Mouse (Mus musculus) megakaryocyte, embryonic 14.5 days (primary cell): ENCODE measurements around the gene Dusp1. TPM values are rescaled to one million over a fixed set of nuclear protein-coding genes. Genes with fewer than 3 reads are reported as not detected.

Experiments used
- H3K27me3 ChIP-seq: replicated peaks from 2 replicates; pipeline ENCODE3; 2012; ENCODE audit warnings: inconsistent platforms
- H3K36me3 ChIP-seq: replicated peaks from 2 replicates; pipeline ENCODE3; 2012; ENCODE audit warnings: low read length, inconsistent platforms, mixed read lengths
- H3K4me1 ChIP-seq: 2 replicates; pipeline ENCODE4 v1.6.1; 2012; ENCODE audit warnings: inconsistent platforms
- H3K4me3 ChIP-seq: replicated peaks from 2 replicates; pipeline ENCODE3; 2012; ENCODE audit warnings: moderate library complexity, mild to moderate bottlenecking, inconsistent platforms
- H3K9me3 ChIP-seq: 2 replicates; pipeline ENCODE4 v1.6.1; 2012; ENCODE audit warnings: inconsistent platforms
- FLI1 ChIP-seq: IDR thresholded peaks from 2 replicates; pipeline ENCODE4 v1.6.1; 2012; ENCODE audit warnings: low read length, inconsistent platforms, mixed read lengths
- GATA1 ChIP-seq: IDR thresholded peaks from 3 replicates; pipeline ENCODE4 v1.6.1; 2012; ENCODE audit warnings: mixed read lengths, low read length, inconsistent platforms, borderline replicate concordance
- polyA plus RNA-seq: library from polyadenylated mRNA; stranded (reverse); fragments of >175 nt; gene quantifications from 2 replicates; pipeline ENCODE4 v1.2.3, GENCODE M21; 2012; ENCODE audit warnings: low replicate concordance; ENCODE audit not compliant: insufficient read depth

Dusp1 gene
- polyA plus RNA-seq, 1 experiment = 65.1 TPM

DNA sequence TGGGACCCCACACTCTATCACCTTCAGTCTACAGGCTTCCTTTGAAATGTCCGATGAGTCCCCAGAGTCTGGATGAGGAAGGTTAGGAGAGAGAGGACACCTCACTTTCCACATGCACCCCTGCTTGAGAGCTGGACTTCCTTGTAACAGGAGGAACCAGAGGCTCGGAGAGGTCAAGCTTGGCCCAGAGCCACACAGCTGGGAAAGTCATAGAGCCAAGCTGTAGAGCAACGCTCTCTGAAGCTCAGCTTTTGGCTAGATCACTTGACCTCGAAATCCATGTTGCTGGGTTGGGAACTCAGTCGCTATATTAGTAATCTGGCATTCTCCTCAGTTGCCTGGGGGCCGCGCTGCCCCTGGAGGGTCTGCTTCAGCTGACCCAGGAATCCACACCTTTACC is 14.9 kb upstream of the Dusp1 start:
- H3K36me3 ChIP-seq = peaks cover 67% of the 10 kb centered on the region

DNA sequence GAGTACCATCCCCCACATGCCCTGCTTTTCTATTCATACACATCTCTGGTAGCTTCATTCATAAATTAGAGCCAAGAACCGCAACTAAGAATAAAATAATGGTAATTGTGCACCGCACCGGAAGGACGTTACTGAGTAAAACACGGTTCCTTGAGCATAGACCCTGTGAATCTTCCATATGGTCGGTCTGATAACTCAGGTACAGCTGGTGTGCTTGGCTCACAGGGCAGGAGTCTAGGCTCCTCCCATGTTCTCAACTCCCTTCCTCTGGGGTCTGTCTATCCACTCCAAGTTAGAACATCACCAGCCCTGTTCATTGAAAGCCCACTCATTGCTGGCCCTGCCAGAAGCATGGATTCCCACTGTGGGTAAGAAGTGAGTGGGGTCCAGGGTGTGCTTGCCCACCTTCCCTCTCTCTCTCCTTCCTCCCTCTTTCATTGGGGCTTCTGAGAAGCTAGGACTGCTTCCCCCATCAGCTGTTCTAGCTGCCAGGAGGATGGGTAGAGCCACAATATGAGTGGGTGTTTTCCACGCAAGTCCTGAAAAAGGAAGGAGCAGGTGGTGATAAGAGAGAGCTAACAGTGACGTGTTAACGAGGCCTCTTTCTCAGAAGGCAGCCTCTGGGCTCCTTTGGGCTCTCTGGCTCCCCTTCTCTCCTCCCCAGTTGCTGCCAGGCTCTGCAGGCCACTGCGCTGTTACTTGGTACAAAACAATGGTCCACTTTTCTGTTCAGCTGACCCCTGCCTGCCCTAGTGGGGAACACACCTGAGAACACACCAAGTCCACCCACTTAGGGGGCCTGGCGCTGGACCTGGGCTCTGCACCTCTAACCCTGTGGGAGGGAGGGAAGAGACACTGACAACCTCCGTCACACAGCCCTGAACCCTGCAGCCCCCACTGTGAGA is 14.1 kb upstream of the Dusp1 start:
- Histone ChIP-seq H3K4me3 (peak overlapping the region; percentile 48), H3K36me3 (peaks cover 64% of the 10 kb centered on the region)

More for the DNA sequence above, 14.9 kb upstream of the Dusp1 start:
- Histone ChIP-seq H3K4me3 (no peak overlapping the region), H3K9me3 (peaks cover 10% of the 10 kb centered on the region), H3K27me3 (no peaks in the 10 kb centered on the region), H3K4me1 (peaks cover 86% of the 10 kb centered on the region)
- TF ChIP-seq FLI1 (no peak), GATA1 (no peak)

DNA sequence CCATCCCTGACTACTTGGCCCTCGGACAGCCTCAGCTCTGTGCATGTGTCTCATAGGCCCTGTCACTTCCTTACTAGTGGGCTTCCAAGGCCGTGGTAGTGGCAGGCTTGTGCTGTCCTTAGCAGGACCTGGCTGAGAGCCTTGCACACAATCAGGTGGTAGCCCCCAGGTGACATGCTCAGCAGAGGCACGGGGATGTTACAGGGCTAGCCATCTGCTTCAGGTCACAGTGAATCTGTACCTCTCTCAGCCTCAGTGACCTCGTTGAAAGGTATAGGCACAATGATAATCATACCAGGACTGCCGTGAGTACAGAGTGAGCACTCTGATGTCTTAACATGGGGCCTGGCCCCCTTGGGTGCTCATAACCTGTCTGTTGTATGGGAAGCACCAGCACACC is 12.8 kb upstream of the Dusp1 start:
- TF ChIP-seq GATA1 = no peak
- no peak for TF ChIP-seq FLI1
- Histone ChIP-seq H3K4me1 (peaks cover 100% of the 10 kb centered on the region), H3K4me3 (peak overlapping the region; percentile 67), H3K27me3 (no peaks in the 10 kb centered on the region), H3K9me3 (no peaks in the 10 kb centered on the region), H3K36me3 (peaks cover 62% of the 10 kb centered on the region)

More for the DNA sequence above, 14.1 kb upstream of the Dusp1 start:
- Histone ChIP-seq H3K4me1 (peaks cover 94% of the 10 kb centered on the region), H3K9me3 (peaks cover 2% of the 10 kb centered on the region; the same call in 1 of the 2 replicates), H3K27me3 (no peaks in the 10 kb centered on the region)
- TF ChIP-seq GATA1 (no peak), FLI1 (no peak)

DNA sequence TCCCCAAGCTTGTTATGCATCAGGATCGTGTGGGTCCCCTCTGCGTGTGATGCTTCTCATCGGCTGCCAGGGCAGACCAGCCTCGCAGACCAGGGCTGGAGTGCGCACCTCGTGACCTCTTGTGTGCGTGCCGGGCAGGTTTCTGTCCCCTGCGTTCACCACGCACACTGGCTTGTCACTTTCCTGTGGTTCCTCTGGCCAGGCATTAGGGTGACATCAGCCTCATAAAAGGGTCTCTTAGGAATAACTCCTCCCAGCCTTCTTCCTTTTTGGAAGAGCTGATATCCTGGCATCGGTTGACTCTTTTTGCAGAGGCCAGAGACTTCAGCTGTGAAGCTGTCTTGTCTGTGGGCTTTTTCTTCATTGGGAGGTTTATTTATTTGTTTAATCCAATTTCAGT is 12.2 kb upstream of the Dusp1 start:
- Histone ChIP-seq H3K9me3 (no peaks in the 10 kb centered on the region), H3K4me3 (peak overlapping the region; percentile 43), H3K4me1 (peaks cover 100% of the 10 kb centered on the region), H3K36me3 (peaks cover 63% of the 10 kb centered on the region), H3K27me3 (no peaks in the 10 kb centered on the region)
- TF ChIP-seq FLI1 (no peak), GATA1 (no peak)

DNA sequence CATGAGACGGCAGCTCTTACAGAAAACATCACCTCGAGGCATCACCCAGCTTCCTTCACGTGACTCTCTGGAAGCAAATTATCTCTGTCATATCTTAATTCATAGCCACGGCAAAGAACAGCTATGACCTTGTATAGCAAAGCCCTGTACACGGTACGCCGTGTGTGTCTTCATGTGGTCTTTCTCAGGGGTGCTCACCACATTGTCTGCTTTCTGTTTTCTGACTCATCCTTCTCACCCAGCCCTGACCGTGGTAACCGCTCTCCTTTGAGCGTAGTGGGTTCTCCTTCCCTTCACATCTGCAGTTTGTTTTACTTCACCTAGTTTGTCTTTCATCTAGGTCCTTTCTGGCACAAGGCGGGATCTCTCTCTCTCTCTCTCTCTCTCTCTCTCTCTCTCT is 10.3 kb upstream of the Dusp1 start:
- Histone ChIP-seq H3K4me3 (peak overlapping the region; percentile 35), H3K27me3 (no peaks in the 10 kb centered on the region), H3K9me3 (no peaks in the 10 kb centered on the region), H3K36me3 (peaks cover 65% of the 10 kb centered on the region), H3K4me1 (peaks cover 87% of the 10 kb centered on the region)
- TF ChIP-seq FLI1 (no peak), GATA1 (no peak)

DNA sequence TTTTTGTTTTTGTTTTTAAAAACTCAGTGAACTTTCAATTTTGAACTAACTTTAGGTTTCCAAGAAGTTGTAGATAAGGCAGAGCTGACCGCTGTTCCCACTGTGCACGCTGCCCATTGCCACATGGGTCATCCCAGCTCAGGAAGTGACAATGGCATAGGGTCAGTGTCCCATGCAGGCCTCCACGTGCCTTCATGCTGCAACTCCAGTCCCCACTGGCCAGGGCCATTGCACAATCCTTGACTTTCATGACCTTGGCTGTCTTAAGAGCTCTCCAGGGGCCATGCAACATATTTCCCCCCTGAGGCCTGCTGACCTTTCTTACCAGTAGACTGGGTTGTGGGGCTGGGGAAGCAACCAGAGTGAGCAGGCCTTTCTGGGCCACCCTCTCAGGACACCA is 9.4 kb upstream of the Dusp1 start:
- Histone ChIP-seq H3K27me3 (no peaks in the 10 kb centered on the region), H3K4me1 (peaks cover 86% of the 10 kb centered on the region), H3K4me3 (peak overlapping the region; percentile 87), H3K36me3 (peaks cover 65% of the 10 kb centered on the region), H3K9me3 (peaks cover 3% of the 10 kb centered on the region; the same call in 1 of the 2 replicates)
- TF ChIP-seq FLI1 (no peak), GATA1 (no peak)

DNA sequence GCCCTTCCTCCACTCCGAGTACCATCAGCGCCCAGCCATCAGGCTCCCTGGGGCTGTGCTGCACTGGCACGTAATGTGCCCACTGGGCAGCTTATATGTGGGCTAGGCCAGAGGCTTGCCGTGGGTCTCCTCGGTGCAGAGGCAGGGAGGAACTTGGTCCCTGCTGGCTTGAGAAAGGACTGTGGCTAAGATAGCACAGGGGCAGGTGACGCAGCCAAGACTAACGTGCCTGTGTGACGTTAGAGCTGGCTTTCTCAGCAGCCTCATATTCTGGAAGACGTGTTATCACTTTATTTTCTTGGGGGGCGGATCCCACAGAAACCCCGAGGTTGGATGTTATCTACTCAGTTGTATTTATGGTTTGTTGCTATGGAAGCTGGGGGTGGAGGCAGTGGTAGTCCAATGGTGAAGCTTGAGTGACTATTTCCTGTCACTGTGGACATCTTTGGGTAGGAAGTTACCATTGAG is 8.8 kb upstream of the Dusp1 start:
- Histone ChIP-seq H3K4me3 (peak overlapping the region; percentile 81), H3K9me3 (peaks cover 8% of the 10 kb centered on the region), H3K27me3 (no peaks in the 10 kb centered on the region), H3K36me3 (peaks cover 70% of the 10 kb centered on the region), H3K4me1 (peaks cover 80% of the 10 kb centered on the region)
- TF ChIP-seq GATA1 (no peak), FLI1 (no peak)

DNA sequence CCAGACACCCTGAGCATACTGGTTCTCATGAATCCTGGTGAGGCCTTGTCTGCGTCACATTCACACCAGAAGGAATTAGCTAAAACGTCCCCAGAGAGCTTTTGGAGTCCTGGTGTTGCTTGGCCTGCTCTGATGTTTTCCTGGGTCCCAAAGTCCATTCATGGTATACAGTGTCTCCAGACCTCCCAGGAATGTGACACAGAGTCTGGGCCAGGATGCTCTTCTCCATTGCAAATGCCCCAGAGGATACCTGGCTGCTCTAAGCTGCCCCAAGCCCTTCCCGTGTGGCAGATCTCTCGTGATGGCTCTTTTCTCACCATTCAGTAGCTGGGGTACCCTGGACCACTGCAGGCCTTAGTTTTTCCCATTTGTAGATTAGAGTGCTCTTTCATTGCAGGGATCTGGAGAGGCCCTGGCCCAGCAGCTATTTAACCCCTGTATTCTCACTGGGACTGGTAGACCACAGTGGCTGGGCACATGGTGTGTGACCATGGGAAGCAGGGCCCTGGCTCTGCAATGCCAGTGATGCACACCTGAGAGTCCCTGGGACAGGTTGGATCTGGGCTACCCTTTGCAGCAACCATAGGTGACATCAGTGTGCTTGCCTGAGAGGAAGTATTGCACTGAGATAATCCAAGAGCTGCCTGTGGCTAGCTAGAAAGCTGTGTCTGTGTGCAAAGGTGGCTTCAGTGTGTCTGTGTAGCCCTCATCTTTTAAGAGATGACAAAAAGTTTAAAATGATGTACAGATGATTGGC is 7.8 kb upstream of the Dusp1 start:
- Histone ChIP-seq H3K4me3 (no peak overlapping the region), H3K27me3 (no peaks in the 10 kb centered on the region), H3K9me3 (peaks cover 8% of the 10 kb centered on the region), H3K36me3 (peaks cover 69% of the 10 kb centered on the region), H3K4me1 (peaks cover 76% of the 10 kb centered on the region)
- TF ChIP-seq FLI1 = no peak
- TF ChIP-seq GATA1 = no peak

DNA sequence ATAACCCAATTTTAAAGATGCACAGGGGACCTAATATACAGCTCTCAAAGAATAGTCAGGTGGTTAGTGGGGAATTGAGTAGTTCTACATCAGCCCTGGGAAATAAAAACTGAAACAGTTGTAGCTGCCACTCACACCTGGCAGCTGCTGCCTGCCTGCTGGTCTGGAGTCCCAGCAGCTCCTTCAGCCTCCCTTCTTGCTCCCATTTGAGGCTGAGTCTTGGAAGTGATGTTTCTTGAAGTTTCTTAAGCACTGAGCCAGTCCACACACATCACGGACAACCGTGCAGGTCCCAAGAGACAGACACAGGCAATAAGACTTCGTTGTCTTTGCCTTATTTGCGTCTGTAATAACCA is 5.9 kb upstream of the Dusp1 start:
- Histone ChIP-seq H3K4me1 (peaks cover 75% of the 10 kb centered on the region), H3K36me3 (peaks cover 80% of the 10 kb centered on the region), H3K4me3 (no peak overlapping the region), H3K9me3 (peaks cover 8% of the 10 kb centered on the region), H3K27me3 (no peaks in the 10 kb centered on the region)
- no peak for TF ChIP-seq GATA1
- no peak for TF ChIP-seq FLI1

DNA sequence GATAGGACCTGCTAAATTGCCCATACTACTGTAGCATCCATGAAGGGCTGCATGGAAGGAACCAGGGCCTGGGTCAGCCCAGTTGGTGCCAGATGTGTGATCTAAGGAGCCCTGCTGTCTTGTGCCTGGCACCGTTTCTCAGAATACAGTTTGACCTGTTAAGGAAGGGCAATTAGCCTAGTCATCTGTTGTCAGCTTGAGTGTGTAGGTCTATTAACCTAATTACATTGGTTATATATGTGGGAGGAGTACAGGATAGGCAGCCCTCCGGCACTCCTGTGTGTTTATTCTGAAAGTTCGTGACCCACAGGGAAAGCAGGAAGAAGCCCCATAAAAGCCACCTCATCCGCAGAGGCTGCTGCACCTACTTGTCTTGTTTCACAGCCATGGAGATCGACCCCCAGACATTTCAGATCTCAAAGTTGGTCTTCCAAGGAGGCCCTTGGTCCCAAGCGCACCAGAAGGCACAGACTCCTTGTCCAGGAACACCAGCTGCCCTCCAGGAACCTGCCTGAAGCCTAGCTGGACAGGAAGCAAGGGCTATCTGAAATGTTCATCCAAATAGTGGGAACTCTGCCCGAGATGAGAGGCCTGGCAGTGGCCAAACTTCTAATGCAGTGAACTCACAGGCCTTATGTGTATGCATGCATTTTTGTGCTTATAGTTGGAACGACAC is 5.4 kb upstream of the Dusp1 start:
- TF ChIP-seq FLI1 (no peak), GATA1 (no peak)
- Histone ChIP-seq H3K9me3 (peaks cover 8% of the 10 kb centered on the region), H3K36me3 (peaks cover 78% of the 10 kb centered on the region), H3K4me3 (no peak overlapping the region), H3K27me3 (no peaks in the 10 kb centered on the region), H3K4me1 (peaks cover 75% of the 10 kb centered on the region)
